Mouse (Mus musculus) T-helper 1 cell (primary cell): Measurements from ENCODE around the gene Fam204a.

Experiments used
- in situ Hi-C: fragments of 300-600 bp; cut with MboI, MseI; formaldehyde crosslinking; loops from one replicate; pipeline ENCODE4 v1.15.1; 2025; ENCODE audit warnings: high pct_unique_total_duplicates

Fam204a gene

GRCm38 (mm10) chr19:60160611-60161274 is 65.8 kb downstream of the Fam204a start:
- in situ Hi-C loops, result no loop called here

GRCm38 (mm10) chr19:60159827-60160226 is 66.7 kb downstream of the Fam204a start:
- in situ Hi-C loops, result no loop called here

- in situ Hi-C loops, result no loop called here
Observed at GRCm38 (mm10) chr19:60155266-60155665, 71.2 kb downstream of the Fam204a start.

GRCm38 (mm10) chr19:60153096-60153495 is 73.4 kb downstream of the Fam204a start:
- in situ Hi-C loops, result no loop called here

GRCm38 (mm10) chr19:60150056-60150455 is 76.4 kb downstream of the Fam204a start:
- in situ Hi-C loops, result no loop called here

GRCm38 (mm10) chr19:60149078-60149960 is 77.2 kb downstream of the Fam204a start:
- in situ Hi-C loops, result loop anchor here (10.0 kb wide), 2 partner anchors 695 to 735 kb away; partner anchors contain the start of gene Emx2
